Mouse (Mus musculus): Measurements from ENCODE around the gene Olfr1509.
"Not testable (repeated sequence)": the region's sequence is repeated elsewhere in the genome, so short reads cannot be mapped to it uniquely, and the experiment has no call there.

The Olfr1509 gene

DNA sequence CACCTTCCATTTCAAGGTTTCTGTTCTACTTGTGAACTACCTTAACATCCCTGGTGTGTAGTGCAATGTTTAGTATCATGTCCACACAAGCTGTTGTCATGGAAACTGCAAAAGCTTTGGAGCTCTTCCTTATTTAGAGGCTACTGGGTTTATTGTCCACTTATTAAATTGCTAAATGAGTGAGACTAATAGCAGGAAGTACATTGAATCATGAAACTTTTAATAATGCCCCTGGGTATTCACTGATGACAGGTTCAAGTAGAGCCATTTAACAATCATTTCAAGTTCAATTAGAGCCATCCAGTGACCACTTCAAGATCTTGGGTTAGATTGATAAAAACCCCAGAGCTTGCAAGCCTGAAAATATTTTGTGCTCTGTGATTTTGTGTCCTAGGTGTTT lies at the start of gene Olfr1509:
Gene Olfr1509, plus strand, starts transcription at position 301 of the 400 bp plus-strand sequence.
- no peak for DNase-seq (ENCODE audit: low read depth)

GRCm38 (mm10) chr14:52397279-52397678 lies 45.5 kb upstream of the Olfr1509 start, which contains the start of gene Olfr1511:
Gene Olfr1511, minus strand, starts transcription at chr14:52397379.
- no peak for DNase-seq (ENCODE audit: low read depth)

GRCm38 (mm10) chr14:52410142-52410919 lies 32.5 kb upstream of the Olfr1509 start:
- DNase-seq (ENCODE audit: low read depth): not testable (repeated sequence)

- DNase-seq (ENCODE audit: low read depth): no peak
Observed at GRCm38 (mm10) chr14:52414273-52414672, 28.5 kb upstream of the Olfr1509 start, which contains the start of gene Olfr1510. Gene Olfr1510, minus strand, starts transcription at chr14:52414373.

- no peak for DNase-seq (ENCODE audit: low read depth)
Observed at GRCm38 (mm10) chr14:52427686-52428085, 15.1 kb upstream of the Olfr1509 start.

GRCm38 (mm10) chr14:52451138-52451537 lies 8.3 kb downstream of the Olfr1509 start:
- no peak for DNase-seq (ENCODE audit: low read depth)

GRCm38 (mm10) chr14:52461928-52462327 lies 19.1 kb downstream of the Olfr1509 start:
- DNase-seq (ENCODE audit: low read depth): no peak

GRCm38 (mm10) chr14:52465738-52466137 lies 22.9 kb downstream of the Olfr1509 start:
- no peak for DNase-seq (ENCODE audit: low read depth)

- no peak for DNase-seq (ENCODE audit: low read depth)
Observed at GRCm38 (mm10) chr14:52467395-52467794, 24.6 kb downstream of the Olfr1509 start, which contains the start of gene Olfr1508. Gene Olfr1508, minus strand, starts transcription at chr14:52467495.

- DNase-seq (ENCODE audit: low read depth): no peak
Observed at GRCm38 (mm10) chr14:52495516-52495915, 52.7 kb downstream of the Olfr1509 start, which contains the start of gene Olfr1507. Gene Olfr1507, minus strand, starts transcription at chr14:52495749.

All from fibroblast of lung, adult 2 months (primary cell).